Mouse (Mus musculus): ENCODE results near the gene Atp6v1d.

DNA sequence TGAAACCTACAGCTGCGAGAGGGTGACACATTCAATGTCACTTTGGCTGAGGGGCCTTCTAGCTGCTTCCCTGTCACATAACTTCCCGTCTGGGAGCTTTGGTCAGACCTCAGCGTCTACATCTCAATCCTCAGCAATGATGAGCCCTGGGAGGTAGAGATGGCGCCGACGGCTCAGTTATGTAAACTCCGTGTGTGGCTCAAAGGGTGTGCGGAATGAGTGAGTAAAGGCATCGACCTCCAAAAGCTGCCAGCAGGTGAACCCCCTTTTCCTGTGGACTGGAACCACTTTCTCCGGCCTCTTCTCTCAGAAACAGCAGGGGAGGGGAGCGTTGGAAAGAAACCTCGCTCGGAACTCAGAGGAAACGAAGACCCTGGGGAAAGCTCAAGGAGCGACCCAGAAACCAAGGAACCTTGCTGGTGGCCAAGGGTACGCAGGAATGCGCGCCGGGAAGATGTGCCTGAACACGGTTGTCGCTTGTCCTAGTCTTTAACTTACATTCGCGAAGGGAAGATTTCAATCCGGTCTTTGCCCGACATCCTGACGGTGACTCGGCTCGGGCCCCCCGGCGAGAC lies 430 bp downstream of the Atp6v1d start:
- TF ChIP-seq CTCF (IDR thresholded peaks at IDR 0.05; ENCODE audit: low read depth): no peak
- TF ChIP-seq EP300 (IDR thresholded peaks at IDR 0.05; ENCODE audit: low read depth): no peak
